Mouse (Mus musculus) testis, adult 2 months (tissue): Measurements from ENCODE around the gene Pla2g10.
A peak's percentile ranks its signal among the peaks of the same experiment; 100 is the strongest.

ENCODE experiments used
- CTCF ChIP-seq: fragments of 200-500 bp; IDR thresholded peaks from 2 replicates; pipeline ENCODE4 v1.5.1; 2012; ENCODE audit warnings: low read depth, mild to moderate bottlenecking, inconsistent platforms, low read length, moderate library complexity; ENCODE audit not compliant: control insufficient read depth, insufficient read depth, insufficient replicate concordance
- POLR2A ChIP-seq: fragments of 200-500 bp; IDR thresholded peaks from 2 replicates; pipeline ENCODE4 v1.6.1; 2012; ENCODE audit warnings: low read depth, mild to moderate bottlenecking, inconsistent platforms, low read length, moderate library complexity; ENCODE audit not compliant: control insufficient read depth

DNA sequence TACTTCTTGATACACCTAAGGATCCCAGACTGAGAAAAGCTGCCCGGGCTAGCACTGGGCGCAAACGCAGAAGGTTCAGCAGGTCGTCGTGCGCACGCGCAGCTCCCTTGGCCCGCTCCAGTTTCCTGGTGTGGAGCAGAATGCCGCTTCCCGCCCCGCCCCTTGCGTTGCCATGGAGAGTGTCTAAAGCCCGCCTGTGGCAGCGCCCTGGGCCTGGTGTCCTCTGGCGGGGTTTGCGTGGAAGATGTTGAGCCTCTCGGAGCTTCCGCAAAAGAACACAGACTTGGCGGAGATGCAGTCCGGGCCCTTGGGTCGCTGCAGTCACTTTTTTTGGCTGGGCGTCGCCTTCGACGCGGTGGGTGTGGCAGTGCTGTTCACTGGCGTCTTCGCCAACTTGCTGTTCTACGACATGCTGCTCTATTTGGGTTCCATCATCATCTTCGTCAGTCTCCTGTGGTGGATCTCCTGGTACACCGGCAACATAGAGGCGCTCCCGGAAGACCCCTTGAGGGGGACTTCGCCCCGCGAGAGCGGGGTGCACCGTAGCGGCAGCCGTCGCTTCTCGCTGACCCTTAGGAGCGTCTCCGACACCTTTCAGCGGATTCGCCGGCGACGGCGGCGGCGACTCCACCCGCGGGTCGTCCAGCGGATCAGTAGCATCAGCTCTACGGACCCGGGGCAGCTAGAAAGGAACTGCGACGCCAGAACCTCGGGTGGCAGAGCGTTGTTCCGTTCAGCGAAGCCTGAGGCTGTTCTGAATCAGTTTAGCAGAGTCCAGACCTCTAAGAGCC is 23.8 kb upstream of the Pla2g10 start:
- TF ChIP-seq CTCF (no peak), POLR2A (peak; percentile 88)
